Mouse (Mus musculus): ENCODE data around the gene Nudt12.

Gene Nudt12

GRCm38 (mm10) chr17:59013091-59013459 is at the start of gene Nudt12:
Gene Nudt12 (minus strand): TSS chr17:59013372.
- peak; percentile 39 for DNase-seq

GRCm38 (mm10) chr17:59053306-59053705 is 40.1 kb upstream of the Nudt12 start:
- no peak for DNase-seq

GRCm38 (mm10) chr17:59039754-59040153 is 26.6 kb upstream of the Nudt12 start:
- no peak for DNase-seq

GRCm38 (mm10) chr17:59033445-59033844 is 20.3 kb upstream of the Nudt12 start:
- DNase-seq, result no peak

- DNase-seq, result no peak
These were observed 13.2 kb upstream of the Nudt12 start for GRCm38 (mm10) chr17:59026336-59026735.

GRCm38 (mm10) chr17:59024502-59024901 is 11.3 kb upstream of the Nudt12 start:
- DNase-seq, result no peak

- no peak for DNase-seq
These were observed 10.8 kb upstream of the Nudt12 start for GRCm38 (mm10) chr17:59023971-59024370.

- no peak for DNase-seq
These were observed 5.5 kb upstream of the Nudt12 start for GRCm38 (mm10) chr17:59018666-59019065.

GRCm38 (mm10) chr17:59012421-59013090 is 616 bp downstream of the Nudt12 start:
- no peak for DNase-seq

- DNase-seq, result no peak
These were observed 1.4 kb downstream of the Nudt12 start for GRCm38 (mm10) chr17:59011546-59012307.

GRCm38 (mm10) chr17:58991275-58991674 is 21.9 kb downstream of the Nudt12 start, which contains the start of gene Pdzph1:
Gene Pdzph1 (minus strand): TSS chr17:58991375.
- DNase-seq, result no peak

- DNase-seq, result no peak
These were observed 39.9 kb downstream of the Nudt12 start for GRCm38 (mm10) chr17:58973237-58973636.

- no peak for DNase-seq
These were observed 53.3 kb downstream of the Nudt12 start for GRCm38 (mm10) chr17:58959905-58960304.

GRCm38 (mm10) chr17:58957055-58957454 is 56.1 kb downstream of the Nudt12 start:
- no peak for DNase-seq

Measured in cerebellum, adult 11 months (tissue).